Mouse (Mus musculus) CH12.LX (cell line): Measurements from ENCODE around the gene Ampd3.

Source experiments
- CTCF ChIP-seq, 2 experiments: IDR thresholded peaks in 1 of 2; conservative IDR thresholded peaks in 1 of 2; 2 replicates each; pipeline ENCODE4 v1.5.1; 2011 to 2012; ENCODE audit warnings: low read depth in 2 of 2, low read length in 2 of 2, improper control_type of control experiment in 1 of 2, inconsistent platforms in 1 of 2, mild to moderate bottlenecking in 1 of 2, moderate library complexity in 1 of 2
- EP300 ChIP-seq: IDR thresholded peaks from 2 replicates; pipeline ENCODE4 v1.6.1; 2011; ENCODE audit warnings: low read length, improper control_type of control experiment
- IRF4 ChIP-seq: IDR thresholded peaks from 2 replicates; pipeline ENCODE4 v1.6.1; 2014; ENCODE audit warnings: low read depth, mild to moderate bottlenecking, inconsistent platforms, low read length, improper control_type of control experiment
- MAZ ChIP-seq: IDR thresholded peaks from 2 replicates; pipeline ENCODE4 v1.6.1; 2012; ENCODE audit warnings: low read depth, mild to moderate bottlenecking, inconsistent platforms, low read length, improper control_type of control experiment, moderate library complexity
- MYC ChIP-seq: IDR thresholded peaks from 2 replicates; pipeline ENCODE4 v1.6.1; 2011; ENCODE audit warnings: low read depth, mild to moderate bottlenecking, improper control_type of control experiment, low read length
- POLR2AphosphoS2 ChIP-seq: IDR thresholded peaks from 2 replicates; pipeline ENCODE4 v1.6.1; 2011; ENCODE audit warnings: low read depth, low read length, improper control_type of control experiment
- USF1 ChIP-seq: IDR thresholded peaks from 2 replicates; pipeline ENCODE4 v1.6.1; 2014; ENCODE audit warnings: low read depth, mild to moderate bottlenecking, inconsistent platforms, low read length, improper control_type of control experiment

GRCm38 (mm10) chr7:110731091-110731967 is 36.7 kb upstream of the Ampd3 start:
- TF ChIP-seq USF1 (no peak), CTCF (conservative IDR thresholded peaks at IDR 0.05 in 1 of 2, IDR thresholded peaks at IDR 0.05 in 1 of 2; ENCODE audit: low read depth in 2 of 2, low read length in 2 of 2) (no peak), POLR2AphosphoS2 (no peak), MYC (no peak), IRF4 (no peak), EP300 (no peak), MAZ (no peak)
